Mouse (Mus musculus) midbrain, embryonic 16.5 days (tissue): ENCODE results near the gene Auh. TPM values are rescaled to one million over a fixed set of nuclear protein-coding genes. Genes with fewer than 3 reads are reported as not detected.
A peak's percentile ranks its signal among the peaks of the same experiment; 100 is the strongest.

Experiments used
- ATAC-seq: fragments of 200-750 bp; cut with Nextera tagmentation; 2 replicates; pipeline ENCODE4 v1.8.0; 2017; ENCODE audit warnings: moderate TSS enrichment
- H3K27ac ChIP-seq: fragments of 300-500 bp; sonication (generic); 2 replicates; pipeline ENCODE4 v1.5.1; 2014; ENCODE audit warnings: mild to moderate bottlenecking, low read length, mixed read lengths
- H3K27me3 ChIP-seq: fragments of 300-500 bp; sonication (generic); 2 replicates; pipeline ENCODE4 v1.6.1; 2014; ENCODE audit warnings: low read depth, low read length, mixed read lengths; ENCODE audit not compliant: control insufficient read depth, insufficient read depth
- H3K36me3 ChIP-seq: fragments of 300-500 bp; sonication (generic); 2 replicates; pipeline ENCODE4 v1.6.1; 2014; ENCODE audit warnings: mild to moderate bottlenecking, low read length, moderate library complexity, mixed read lengths; ENCODE audit not compliant: control insufficient read depth, insufficient read depth
- H3K4me1 ChIP-seq: fragments of 300-500 bp; sonication (generic); 2 replicates; pipeline ENCODE4 v1.6.1; 2014; ENCODE audit warnings: mild to moderate bottlenecking, low read length, mixed read lengths; ENCODE audit not compliant: control insufficient read depth, insufficient read depth
- H3K4me2 ChIP-seq: fragments of 300-500 bp; sonication (generic); 2 replicates; pipeline ENCODE4 v1.6.1; 2014; ENCODE audit warnings: mild to moderate bottlenecking, low read length, mixed read lengths
- H3K4me3 ChIP-seq: fragments of 300-500 bp; sonication (generic); 2 replicates; pipeline ENCODE4 v1.5.1; 2014; ENCODE audit warnings: low read depth, mild to moderate bottlenecking, low read length, moderate library complexity, mixed read lengths
- H3K9ac ChIP-seq: fragments of 300-500 bp; sonication (generic); 2 replicates; pipeline ENCODE4 v1.6.1; 2014; ENCODE audit warnings: low read depth, low read length, mixed read lengths
- H3K9me3 ChIP-seq: fragments of 300-500 bp; sonication (generic); replicated peaks from 2 replicates; pipeline ENCODE4 v1.6.1; 2014; ENCODE audit warnings: mild to moderate bottlenecking, low read length, mixed read lengths; ENCODE audit not compliant: control insufficient read depth, poor library complexity, severe bottlenecking
- WGBS: fragments of 180-500 bp; shearing (Covaris S2); extraction: QIAGEN DNeasy Blood & Tissue Kit; methylation state at CpG from one replicate; pipeline ENCODE4 v1.1.7; 2014; 5-methylcytosine and 5-hydroxymethylcytosine counted together
- polyA plus RNA-seq: library from polyadenylated mRNA; unstranded; fragments of >200 nt; fragmentation: Nextera tagmentation; extraction: Ambion mirVana; gene quantifications from 2 replicates; pipeline ENCODE4 v1.2.1, GENCODE M21; 2015

Gene Auh
- polyA plus RNA-seq, 1 experiment from 2014 or later, result 59.6 TPM

GRCm38 (mm10) chr13:52828946-52829523 lies 100.4 kb downstream of the Auh start:
- 82% methylated on average over 12 of the region's 12 CpGs for WGBS

DNA sequence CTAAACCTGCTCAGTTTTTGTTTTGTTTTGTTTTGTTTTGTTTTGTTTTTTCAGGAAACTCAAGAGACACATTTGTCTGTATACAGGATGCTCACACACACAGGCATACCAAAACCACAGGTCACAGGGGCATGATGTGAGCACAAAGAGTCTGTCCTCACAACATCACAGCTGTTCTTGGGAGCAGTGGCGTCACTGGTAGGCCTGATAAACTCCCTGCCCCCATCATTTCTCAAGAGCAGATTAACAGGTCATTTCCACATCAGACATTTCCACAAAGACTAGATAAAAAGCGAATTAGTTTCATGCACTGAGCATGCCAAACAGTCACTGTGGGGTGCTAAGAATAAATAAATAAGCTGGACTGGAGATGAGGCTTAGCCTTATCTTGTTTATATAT lies 101.3 kb downstream of the Auh start:
- Histone ChIP-seq H3K9ac (no peak overlapping the region), H3K9me3 (no peaks in the 10 kb centered on the region), H3K4me3 (no peak overlapping the region), H3K27ac (no peak overlapping the region), H3K27me3 (no peaks in the 10 kb centered on the region; the same call in 1 of the 2 replicates), H3K4me1 (no peaks in the 10 kb centered on the region; the same call in none of the 2 replicates), H3K4me2 (no peak overlapping the region), H3K36me3 (no peaks in the 10 kb centered on the region)
- no peak for ATAC-seq
- 46% methylated on average over 2 of the region's 2 CpGs for WGBS

More at GRCm38 (mm10) chr13:52828946-52829523, 100.4 kb downstream of the Auh start:
- no peak overlapping the region for H3K27ac ChIP-seq
- ATAC-seq, result no peak
- H3K36me3 ChIP-seq, result no peaks in the 10 kb centered on the region
- no peak overlapping the region for H3K4me2 ChIP-seq
- no peak overlapping the region for H3K4me3 ChIP-seq
- H3K9me3 ChIP-seq, result no peaks in the 10 kb centered on the region
- no peaks in the 10 kb centered on the region; the same call in none of the 2 replicates for H3K4me1 ChIP-seq
- H3K27me3 ChIP-seq, result no peaks in the 10 kb centered on the region; the same call in 1 of the 2 replicates
- no peak overlapping the region for H3K9ac ChIP-seq

DNA sequence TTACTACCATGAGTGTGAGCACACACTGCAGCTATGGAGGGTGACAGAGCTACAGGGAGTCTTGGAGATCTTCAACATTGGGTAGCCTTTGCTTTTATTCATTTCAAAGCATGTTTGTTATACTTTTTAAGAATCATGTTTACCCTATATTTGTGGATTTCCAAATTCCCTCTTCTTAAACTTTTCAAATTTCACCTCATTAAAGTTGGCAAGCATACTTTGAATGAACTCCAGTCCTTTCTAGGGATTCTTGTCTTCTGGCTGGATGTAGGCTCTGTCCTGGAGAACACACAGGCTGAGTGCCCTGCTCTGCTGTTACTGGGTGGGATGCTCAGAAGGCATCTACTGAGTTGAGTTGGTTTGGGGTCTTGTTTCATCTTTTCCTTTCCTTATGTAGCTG lies 102.8 kb downstream of the Auh start:
- no peaks in the 10 kb centered on the region for H3K36me3 ChIP-seq
- ATAC-seq, result no peak

DNA sequence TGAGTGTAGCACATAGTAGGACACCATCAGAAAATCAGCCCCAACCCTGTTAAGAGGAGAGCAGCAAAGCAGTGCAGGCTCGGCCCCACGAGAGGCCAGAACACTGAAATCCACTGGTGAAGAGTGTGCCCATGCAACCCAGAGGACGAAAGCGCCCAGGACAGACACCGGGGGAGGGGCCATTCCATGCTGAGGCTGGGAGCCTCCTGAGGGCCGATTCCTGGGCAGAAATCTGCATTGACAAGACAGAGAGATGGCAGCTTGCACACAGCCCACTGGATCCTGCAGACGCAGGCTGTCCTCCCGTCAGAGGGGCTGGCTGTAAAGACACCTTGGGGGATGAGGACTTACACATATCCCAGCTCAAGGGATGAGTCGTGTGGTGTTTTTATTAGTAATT lies 104.7 kb downstream of the Auh start:
- H3K4me3 ChIP-seq, result no peak overlapping the region
- no peak overlapping the region for H3K27ac ChIP-seq
- no peak for ATAC-seq
- WGBS, result 68% methylated on average over 9 of the region's 9 CpGs
- peaks cover 14% of the 10 kb centered on the region for H3K4me1 ChIP-seq
- H3K27me3 ChIP-seq, result no peaks in the 10 kb centered on the region; the same call in 1 of the 2 replicates
- no peaks in the 10 kb centered on the region for H3K36me3 ChIP-seq
- no peak overlapping the region for H3K4me2 ChIP-seq
- no peaks in the 10 kb centered on the region for H3K9me3 ChIP-seq
- H3K9ac ChIP-seq, result no peak overlapping the region

More for the DNA sequence above, 102.8 kb downstream of the Auh start:
- Histone ChIP-seq H3K9me3 (no peaks in the 10 kb centered on the region), H3K27me3 (no peaks in the 10 kb centered on the region; the same call in 1 of the 2 replicates), H3K9ac (no peak overlapping the region), H3K4me2 (no peak overlapping the region), H3K27ac (no peak overlapping the region), H3K4me1 (peaks cover 14% of the 10 kb centered on the region), H3K4me3 (no peak overlapping the region)

GRCm38 (mm10) chr13:52822165-52823149 lies 107.0 kb downstream of the Auh start:
- peak; percentile 56; the same call in 1 of the 2 replicates for ATAC-seq
- no peaks in the 10 kb centered on the region; the same call in 1 of the 2 replicates for H3K27me3 ChIP-seq
- H3K9ac ChIP-seq, result no peak overlapping the region
- peak overlapping the region; percentile 40 for H3K4me2 ChIP-seq
- no peaks in the 10 kb centered on the region for H3K36me3 ChIP-seq
- H3K4me1 ChIP-seq, result peaks cover 20% of the 10 kb centered on the region
- no peak overlapping the region for H3K27ac ChIP-seq
- WGBS, result 17% methylated on average over 20 of the region's 23 CpGs
- no peak overlapping the region; the same call in 1 of the 2 replicates for H3K4me3 ChIP-seq
- no peaks in the 10 kb centered on the region for H3K9me3 ChIP-seq

DNA sequence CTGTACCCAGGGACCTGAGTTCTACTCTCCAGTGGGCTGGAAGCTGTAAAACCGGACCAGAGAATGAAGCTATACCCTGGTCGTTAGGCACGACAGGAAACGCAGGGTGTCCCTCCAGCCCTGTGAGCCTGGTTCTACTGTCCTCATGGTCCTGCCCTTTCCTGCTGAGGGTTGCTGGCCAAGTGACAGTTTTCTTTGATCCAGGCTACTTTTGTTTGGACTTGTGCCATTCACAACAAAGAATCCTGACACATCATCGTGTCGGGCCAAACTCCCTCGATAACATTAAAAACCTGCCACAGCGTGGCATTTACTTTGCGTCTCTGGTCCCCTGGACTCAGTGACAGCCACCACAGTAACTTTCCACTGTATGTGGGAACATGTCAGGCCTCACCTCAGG lies 107.9 kb downstream of the Auh start:
- H3K36me3 ChIP-seq, result no peaks in the 10 kb centered on the region
- no peak overlapping the region for H3K4me2 ChIP-seq
- no peak overlapping the region for H3K9ac ChIP-seq
- no peaks in the 10 kb centered on the region; the same call in 1 of the 2 replicates for H3K27me3 ChIP-seq
- no peaks in the 10 kb centered on the region for H3K9me3 ChIP-seq
- WGBS, result 44% methylated on average over 9 of the region's 9 CpGs
- H3K4me3 ChIP-seq, result no peak overlapping the region
- H3K4me1 ChIP-seq, result peaks cover 20% of the 10 kb centered on the region
- no peak for ATAC-seq
- no peak overlapping the region for H3K27ac ChIP-seq

GRCm38 (mm10) chr13:52819901-52820300 lies 109.6 kb downstream of the Auh start:
- Histone ChIP-seq H3K4me3 (no peak overlapping the region), H3K4me2 (no peak overlapping the region), H3K36me3 (no peaks in the 10 kb centered on the region), H3K9ac (no peak overlapping the region), H3K9me3 (no peaks in the 10 kb centered on the region), H3K4me1 (peaks cover 20% of the 10 kb centered on the region), H3K27ac (no peak overlapping the region), H3K27me3 (no peaks in the 10 kb centered on the region)
- ATAC-seq, result no peak
- WGBS, result 91% methylated on average over 4 of the region's 4 CpGs

GRCm38 (mm10) chr13:52818760-52819159 lies 110.7 kb downstream of the Auh start:
- Histone ChIP-seq H3K27ac (no peak overlapping the region), H3K27me3 (no peaks in the 10 kb centered on the region), H3K4me2 (no peak overlapping the region), H3K4me1 (peaks cover 20% of the 10 kb centered on the region), H3K9me3 (no peaks in the 10 kb centered on the region), H3K9ac (no peak overlapping the region), H3K4me3 (no peak overlapping the region), H3K36me3 (no peaks in the 10 kb centered on the region)
- 36% methylated on average over 3 of the region's 3 CpGs for WGBS
- ATAC-seq, result no peak
